Mouse (Mus musculus): ENCODE data around the gene Rag1.

Gene Rag1

DNA sequence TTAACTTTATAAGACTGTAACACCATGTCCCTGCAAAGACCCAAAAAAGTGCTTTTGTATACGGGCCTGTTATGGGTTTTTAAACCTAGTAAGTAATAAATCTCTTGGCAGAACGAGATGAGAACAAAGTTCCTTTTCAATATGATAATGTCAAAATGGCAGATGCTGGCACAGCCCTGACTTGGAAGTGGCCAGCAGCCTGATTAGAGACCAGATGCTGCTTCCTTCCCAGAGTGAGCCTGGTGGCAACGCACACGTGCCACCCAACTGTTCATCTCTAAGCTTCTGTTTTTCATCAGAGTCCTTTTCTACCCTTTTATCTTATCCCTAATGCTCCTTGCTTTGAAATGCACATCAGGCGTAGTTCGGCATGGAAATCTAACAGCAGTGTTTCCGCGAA is 57.9 kb downstream of the Rag1 start:
- in situ Hi-C loops (cut with MboI, MseI) = no loop called here
